Mouse (Mus musculus) liver, postnatal 0 days (tissue): ENCODE measurements around the gene Usp2. TPM values are rescaled to one million over a fixed set of nuclear protein-coding genes. Genes with fewer than 3 reads are reported as not detected.

Experiments used
- ATAC-seq: fragments of 200-750 bp; cut with Nextera tagmentation; 2 replicates; pipeline ENCODE4 v1.8.0; 2017; ENCODE audit warnings: mild to moderate bottlenecking, moderate library complexity
- DNase-seq: peaks from one replicate; pipeline ENCODE4 v3.0.0-alpha.2; 2016
- H3K27ac ChIP-seq: fragments of 300-500 bp; sonication (generic); 2 replicates; pipeline ENCODE4 v1.5.1; 2014; ENCODE audit warnings: antibody characterized with exemption, moderate library complexity, mild to moderate bottlenecking, low read depth
- H3K27me3 ChIP-seq: fragments of 300-500 bp; sonication (generic); 2 replicates; pipeline ENCODE4 v1.6.1; 2014; ENCODE audit warnings: low read length, control low read depth, mixed read lengths; ENCODE audit not compliant: insufficient read depth
- H3K36me3 ChIP-seq: fragments of 300-500 bp; sonication (generic); replicated peaks from 2 replicates; pipeline ENCODE4 v1.6.1; 2014; ENCODE audit warnings: mild to moderate bottlenecking, control low read depth, low read length, moderate library complexity, mixed read lengths; ENCODE audit not compliant: insufficient read depth
- H3K4me1 ChIP-seq: fragments of 300-500 bp; sonication (generic); 2 replicates; pipeline ENCODE4 v1.6.1; 2014; ENCODE audit warnings: antibody characterized with exemption, mild to moderate bottlenecking, control low read depth; ENCODE audit not compliant: insufficient read depth
- H3K4me2 ChIP-seq: fragments of 300-500 bp; sonication (generic); 2 replicates; pipeline ENCODE4 v1.6.1; 2014; ENCODE audit warnings: low read depth, mild to moderate bottlenecking, low read length, moderate library complexity, mixed read lengths
- H3K4me3 ChIP-seq: fragments of 300-500 bp; sonication (generic); 2 replicates; pipeline ENCODE4 v1.5.1; 2014; ENCODE audit warnings: low read depth, low read length
- H3K9ac ChIP-seq: fragments of 300-500 bp; sonication (generic); replicated peaks from 2 replicates; pipeline ENCODE4 v1.6.1; 2014; ENCODE audit warnings: mild to moderate bottlenecking, moderate library complexity
- H3K9me3 ChIP-seq: fragments of 300-500 bp; sonication (generic); 2 replicates; pipeline ENCODE4 v1.6.1; 2016; ENCODE audit warnings: mild to moderate bottlenecking, control low read depth, low read length, mixed read lengths
- CTCF ChIP-seq: sonication (generic); IDR thresholded peaks from 2 replicates; pipeline ENCODE4 v1.5.1; 2016; ENCODE audit warnings: antibody characterized with exemption, low read depth
- EP300 ChIP-seq: IDR thresholded peaks from 2 replicates; pipeline ENCODE4 v1.6.1; 2016; ENCODE audit warnings: antibody characterized with exemption, low read depth, mild to moderate bottlenecking
- WGBS: fragments of 180-500 bp; shearing (Covaris S2); extraction: QIAGEN DNeasy Blood & Tissue Kit; methylation state at CpG from one replicate; pipeline ENCODE4 v1.1.7; 2014; ENCODE audit not compliant: insufficient replicate concordance; 5-methylcytosine and 5-hydroxymethylcytosine counted together
- polyA plus RNA-seq: library from polyadenylated mRNA; unstranded; fragments of >200 nt; fragmentation: Nextera tagmentation; extraction: Ambion mirVana; gene quantifications from 2 replicates; pipeline ENCODE4 v1.2.1, GENCODE M21; 2015

The Usp2 gene
- polyA plus RNA-seq, 1 experiment from 2014 or later, result 2.9 TPM

GRCm38 (mm10) chr9:44048541-44049380 lies 18.1 kb upstream of the Usp2 start:
- WGBS, result 70% methylated on average over 15 of the region's 15 CpGs
- ATAC-seq, result no peak
- TF ChIP-seq EP300, result no peak

DNA sequence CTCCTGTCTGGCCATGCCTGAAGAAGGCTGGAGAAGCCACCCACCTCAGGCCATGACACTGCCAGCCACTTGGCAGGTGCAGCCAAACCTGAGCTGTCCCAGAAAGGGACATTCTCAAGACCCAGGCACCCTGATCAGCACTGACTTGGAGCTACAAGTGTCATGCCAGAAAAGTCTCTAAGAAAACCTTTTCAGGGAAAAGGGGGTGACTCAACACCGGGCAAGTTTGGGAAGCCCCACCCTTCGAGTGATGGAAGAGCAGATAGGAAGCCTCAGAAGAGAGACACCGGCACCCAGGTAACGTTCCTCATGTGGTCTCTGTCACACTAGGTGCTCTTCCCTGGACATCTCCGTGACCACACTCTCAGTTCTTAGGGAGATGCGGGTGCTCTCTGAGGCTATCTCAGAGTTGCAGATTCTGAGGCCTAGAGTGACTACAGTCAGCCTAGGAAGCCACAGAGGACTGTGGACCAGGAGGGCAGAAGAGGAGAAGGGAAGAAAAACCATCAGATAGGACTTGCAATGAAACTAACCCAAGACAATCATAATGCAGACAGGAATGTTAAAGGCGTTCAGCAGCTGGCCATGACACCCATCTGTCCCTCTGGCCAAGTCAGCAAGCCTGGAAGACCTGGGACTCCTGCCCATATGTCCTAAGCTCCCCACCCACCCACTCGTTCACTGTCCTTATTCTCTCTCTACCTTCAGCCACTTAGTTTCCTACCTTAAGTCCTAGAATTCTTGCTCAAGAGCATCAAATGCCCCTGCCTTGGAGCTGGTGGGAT lies 17.2 kb upstream of the Usp2 start:
- Histone ChIP-seq H3K9ac (no peak overlapping the region), H3K36me3 (no peaks in the 10 kb centered on the region), H3K27ac (no peak overlapping the region), H3K4me3 (no peak overlapping the region), H3K4me1 (no peaks in the 10 kb centered on the region), H3K9me3 (no peaks in the 10 kb centered on the region), H3K4me2 (no peak overlapping the region), H3K27me3 (peaks cover 15% of the 10 kb centered on the region; the same call in 1 of the 2 replicates)
- no peak for ATAC-seq
- no peak for DNase-seq
- TF ChIP-seq CTCF, result no peak
- TF ChIP-seq EP300, result no peak
- 69% methylated on average over 8 of the region's 8 CpGs for WGBS

More at GRCm38 (mm10) chr9:44048541-44049380, 18.1 kb upstream of the Usp2 start:
- Histone ChIP-seq H3K27me3 (peaks cover 23% of the 10 kb centered on the region), H3K27ac (no peak overlapping the region), H3K4me1 (0 out of 2 replicates have a peak, but pooled peaks cover 2% of the 10 kb centered on the region), H3K4me2 (no peak overlapping the region), H3K9ac (no peak overlapping the region), H3K36me3 (no peaks in the 10 kb centered on the region), H3K4me3 (no peak overlapping the region), H3K9me3 (no peaks in the 10 kb centered on the region)
- DNase-seq, result no peak

DNA sequence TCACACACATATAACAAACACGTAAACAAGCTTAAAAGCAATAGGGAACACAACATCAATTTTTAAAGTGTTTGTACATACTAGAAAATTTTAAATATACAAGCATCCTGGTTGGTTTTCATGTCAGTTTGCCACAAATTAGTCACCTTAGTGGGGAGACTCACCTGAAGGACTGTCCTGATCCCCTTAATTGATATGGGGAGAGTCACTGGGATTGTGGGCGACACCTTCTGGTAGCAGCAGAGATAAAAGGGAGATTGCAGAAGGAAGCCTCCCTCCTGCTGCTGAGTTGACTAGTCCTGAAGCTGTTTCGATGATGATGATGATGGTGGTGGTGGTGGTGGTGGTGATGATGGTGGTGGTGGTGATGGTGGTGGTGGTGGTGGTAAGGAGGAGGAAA lies 14.0 kb upstream of the Usp2 start:
- DNase-seq (no peak), ATAC-seq (no peak)
- no peak for TF ChIP-seq CTCF
- TF ChIP-seq EP300, result no peak
- no peak overlapping the region for H3K9ac ChIP-seq
- H3K36me3 ChIP-seq, result no peaks in the 10 kb centered on the region
- no peaks in the 10 kb centered on the region for H3K9me3 ChIP-seq
- H3K4me1 ChIP-seq, result no peaks in the 10 kb centered on the region
- H3K27me3 ChIP-seq, result no peaks in the 10 kb centered on the region
- no peak overlapping the region for H3K4me3 ChIP-seq
- no peak overlapping the region for H3K4me2 ChIP-seq
- 54% methylated on average over 3 of the region's 3 CpGs for WGBS
- H3K27ac ChIP-seq, result no peak overlapping the region

- TF ChIP-seq CTCF (no peak), EP300 (no peak)
- Histone ChIP-seq H3K27me3 (no peaks in the 10 kb centered on the region), H3K36me3 (no peaks in the 10 kb centered on the region), H3K4me1 (no peaks in the 10 kb centered on the region), H3K4me2 (no peak overlapping the region), H3K9ac (no peak overlapping the region), H3K27ac (no peak overlapping the region), H3K9me3 (no peaks in the 10 kb centered on the region), H3K4me3 (no peak overlapping the region)
- 29% methylated on average over 1 of the region's 1 CpGs for WGBS
- DNase-seq (no peak), ATAC-seq (no peak)
Measured at GRCm38 (mm10) chr9:44053936-44054335, 12.9 kb upstream of the Usp2 start.

DNA sequence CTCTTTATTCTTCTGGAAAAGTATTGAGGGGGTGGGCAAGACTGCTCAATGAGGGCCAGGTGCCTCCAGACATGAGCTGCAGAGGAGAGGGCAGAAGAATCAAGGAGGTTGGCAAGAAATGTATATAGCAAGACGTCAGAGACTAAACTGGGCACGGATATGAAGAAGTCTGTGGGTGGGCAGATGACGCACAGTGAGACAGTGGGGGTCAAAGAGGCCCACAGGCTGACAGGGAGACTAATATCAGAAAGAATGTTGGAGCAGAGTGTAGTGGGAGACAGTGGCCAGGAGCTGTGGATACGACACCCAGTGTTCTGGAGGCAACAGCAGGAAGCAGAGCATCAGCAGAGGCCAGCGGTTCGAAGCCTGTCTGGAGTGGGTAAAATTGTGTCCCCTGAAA lies 8.2 kb upstream of the Usp2 start:
- Histone ChIP-seq H3K9ac (no peak overlapping the region), H3K27ac (no peak overlapping the region), H3K4me2 (no peak overlapping the region), H3K9me3 (no peaks in the 10 kb centered on the region), H3K27me3 (no peaks in the 10 kb centered on the region), H3K4me3 (no peak overlapping the region), H3K4me1 (no peaks in the 10 kb centered on the region), H3K36me3 (no peaks in the 10 kb centered on the region)
- no peak for ATAC-seq
- DNase-seq, result no peak
- 86% methylated on average over 6 of the region's 6 CpGs for WGBS
- no peak for TF ChIP-seq CTCF

DNA sequence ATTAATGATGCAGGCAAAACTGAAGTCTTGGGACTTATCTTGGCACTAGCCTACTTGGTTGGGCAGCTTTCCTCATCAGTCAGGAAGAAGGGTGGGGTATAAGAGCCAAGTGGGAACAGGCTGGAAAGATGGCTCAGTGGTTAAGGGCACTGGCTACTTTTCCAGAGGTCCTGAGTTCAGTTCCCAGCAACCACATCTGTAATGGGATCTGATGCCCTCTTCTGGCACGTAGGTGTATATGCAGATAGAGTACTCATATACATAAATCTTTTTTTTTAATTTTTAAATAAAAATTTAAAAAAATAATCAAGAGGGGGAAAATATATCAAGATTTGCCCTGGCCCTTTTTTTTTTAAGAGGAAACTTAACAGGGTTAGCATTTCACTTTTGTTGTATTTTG lies 1.6 kb upstream of the Usp2 start:
- H3K27me3 ChIP-seq, result no peaks in the 10 kb centered on the region
- H3K36me3 ChIP-seq, result no peaks in the 10 kb centered on the region
- DNase-seq (no peak), ATAC-seq (no peak)
- H3K9me3 ChIP-seq, result no peaks in the 10 kb centered on the region
- no peak overlapping the region for H3K9ac ChIP-seq
- 21% methylated on average over 1 of the region's 1 CpGs for WGBS
- peak; percentile 21 for TF ChIP-seq CTCF
- TF ChIP-seq EP300, result no peak
- H3K4me1 ChIP-seq, result peaks cover 8% of the 10 kb centered on the region; the same call in 1 of the 2 replicates
- H3K4me3 ChIP-seq, result no peak overlapping the region
- H3K27ac ChIP-seq, result no peak overlapping the region
- H3K4me2 ChIP-seq, result no peak overlapping the region
